In genomic region chr1:91181261-91181660, GRCm38 (mm10) we compare ENCODE assay signal across 11 mouse cellular contexts. TPM values are rescaled to one million over a fixed set of nuclear protein-coding genes. Genes with fewer than 3 reads are reported as not detected.
DNase-seq lines count a peak whose midpoint lies in the region; ATAC-seq and TF ChIP-seq lines count a peak whose summit lies in the region.
"Had no signal": no experiment of that assay in that cellular context is flagged by ENCODE, and none has a peak within 500 bp of the region (broad histone marks: within the 10 kb centered on the region; RNA-seq: fewer than 3 reads in every experiment).

No protein-coding gene starts in this region.

- no peak for DNase-seq in heart, postnatal 10 days
- peak; percentile 6 for DNase-seq in midbrain, embryonic 14.5 days
- DNase-seq in midbrain, embryonic 10.5 days (ENCODE audit: low spot score), result no peak
- peak; percentile 24 for DNase-seq in limb, embryonic 10.5 days (ENCODE audit: low spot score)
- peak; percentile 39 for DNase-seq in stomach, postnatal 0 days (ENCODE audit: low spot score)
- DNase-seq in ovary, postnatal 10 days (ENCODE audit: low spot score), result no peak
- DNase-seq: retina, postnatal 1 day had no signal

- no peak overlapping the region for H3K9ac ChIP-seq in heart, embryonic 12.5 days
- no peak overlapping the region for H3K9ac ChIP-seq in midbrain, embryonic 14.5 days (replicated peaks; ENCODE audit: low read length)
- no peak overlapping the region for H3K9ac ChIP-seq in stomach, postnatal 0 days (ENCODE audit: low read length)
- no peak overlapping the region for H3K9ac ChIP-seq in forebrain, embryonic 15.5 days (replicated peaks)

- H3K4me1 ChIP-seq in heart, embryonic 12.5 days (replicated peaks), result peaks cover 42% of the 10 kb centered on the region
- H3K4me1 ChIP-seq in midbrain, embryonic 14.5 days (ENCODE audit: control insufficient read depth, insufficient read depth, low read length), result 0 out of 2 replicates have a peak, but pooled peaks cover 8% of the 10 kb centered on the region
- H3K4me1 ChIP-seq in midbrain, embryonic 10.5 days, result peaks cover 33% of the 10 kb centered on the region
- H3K4me1 ChIP-seq in limb, embryonic 10.5 days, result peaks cover 13% of the 10 kb centered on the region
- H3K4me1 ChIP-seq in stomach, postnatal 0 days (replicated peaks; ENCODE audit: control insufficient read depth, insufficient read depth), result peaks cover 12% of the 10 kb centered on the region
- peaks cover 10% of the 10 kb centered on the region for H3K4me1 ChIP-seq in forebrain, embryonic 15.5 days

- H3K27me3 ChIP-seq in heart, embryonic 12.5 days (replicated peaks), result 0 out of 2 replicates have a peak, but pooled peaks cover 7% of the 10 kb centered on the region
- H3K27me3 ChIP-seq in midbrain, embryonic 14.5 days (ENCODE audit: control insufficient read depth, insufficient read depth, low read length), result peaks cover 3% of the 10 kb centered on the region; the same call in 1 of the 2 replicates
- peaks cover 51% of the 10 kb centered on the region for H3K27me3 ChIP-seq in midbrain, embryonic 10.5 days (ENCODE audit: low read depth, poor library complexity, severe bottlenecking)
- peaks cover 47% of the 10 kb centered on the region for H3K27me3 ChIP-seq in limb, embryonic 10.5 days (ENCODE audit: low read depth, poor library complexity, severe bottlenecking)
- no peaks in the 10 kb centered on the region for H3K27me3 ChIP-seq in stomach, postnatal 0 days (ENCODE audit: control insufficient read depth, insufficient read depth, low read length)
- H3K27me3 ChIP-seq in forebrain, embryonic 15.5 days, result peaks cover 21% of the 10 kb centered on the region

- no peaks in the 10 kb centered on the region for H3K36me3 ChIP-seq in heart, embryonic 12.5 days
- H3K36me3 ChIP-seq in midbrain, embryonic 14.5 days (ENCODE audit: control insufficient read depth, insufficient read depth, low read length), result no peaks in the 10 kb centered on the region
- no peaks in the 10 kb centered on the region for H3K36me3 ChIP-seq in midbrain, embryonic 10.5 days
- no peaks in the 10 kb centered on the region for H3K36me3 ChIP-seq in limb, embryonic 10.5 days
- H3K36me3 ChIP-seq in stomach, postnatal 0 days (ENCODE audit: control insufficient read depth, insufficient read depth, low read length), result no peaks in the 10 kb centered on the region
- no peaks in the 10 kb centered on the region for H3K36me3 ChIP-seq in forebrain, embryonic 15.5 days

- no peak for TF ChIP-seq EP300 in stomach, postnatal 0 days (optimal IDR thresholded peaks at IDR 0.05)

- TF ChIP-seq CTCF in stomach, postnatal 0 days (IDR thresholded peaks at IDR 0.05; ENCODE audit: low read depth), result no peak

- H3K27ac ChIP-seq in heart, embryonic 12.5 days (ENCODE audit: poor library complexity, severe bottlenecking), result no peak overlapping the region
- H3K27ac ChIP-seq in midbrain, embryonic 14.5 days (replicated peaks; ENCODE audit: low read depth, low read length), result no peak overlapping the region
- no peak overlapping the region for H3K27ac ChIP-seq in midbrain, embryonic 10.5 days (replicated peaks)
- H3K27ac ChIP-seq in limb, embryonic 10.5 days, result no peak overlapping the region
- H3K27ac ChIP-seq in stomach, postnatal 0 days (replicated peaks), result peak overlapping the region; percentile 49; the same call in 1 of the 2 replicates
- H3K27ac ChIP-seq in forebrain, embryonic 15.5 days (replicated peaks), result no peak overlapping the region
- H3K27ac ChIP-seq: macrophage had no signal

- H3K4me3 ChIP-seq in heart, embryonic 12.5 days, result no peak overlapping the region
- no peak overlapping the region for H3K4me3 ChIP-seq in midbrain, embryonic 14.5 days (replicated peaks; ENCODE audit: low read depth, low read length)
- H3K4me3 ChIP-seq in midbrain, embryonic 10.5 days, result no peak overlapping the region
- H3K4me3 ChIP-seq in limb, embryonic 10.5 days, result no peak overlapping the region
- H3K4me3 ChIP-seq in stomach, postnatal 0 days (ENCODE audit: low read depth, low read length), result no peak overlapping the region; the same call in 1 of the 2 replicates
- no peak overlapping the region for H3K4me3 ChIP-seq in forebrain, embryonic 15.5 days
- H3K4me3 ChIP-seq: erythroblast, embryonic 14.5 days had no signal

- H3K4me2 ChIP-seq in heart, embryonic 12.5 days, result peak overlapping the region; percentile 83
- no peak overlapping the region for H3K4me2 ChIP-seq in midbrain, embryonic 14.5 days (ENCODE audit: low read length)
- peak overlapping the region; percentile 79 for H3K4me2 ChIP-seq in stomach, postnatal 0 days (replicated peaks; ENCODE audit: low read depth)
- no peak overlapping the region for H3K4me2 ChIP-seq in forebrain, embryonic 15.5 days (replicated peaks)

- no peak for ATAC-seq in heart, embryonic 12.5 days (ENCODE audit: insufficient number of reproducible peaks, low FRiP score)
- no peak for ATAC-seq in midbrain, embryonic 14.5 days (ENCODE audit: low FRiP score, low TSS enrichment)
- ATAC-seq in stomach, postnatal 0 days (ENCODE audit: low FRiP score, low TSS enrichment), result peak; percentile 78
- no peak for ATAC-seq in forebrain, embryonic 15.5 days (replicated peaks)

- 55% methylated on average over 5 of the region's 5 CpGs for WGBS in heart, embryonic 12.5 days
- 59% methylated on average over 5 of the region's 5 CpGs for WGBS in midbrain, embryonic 14.5 days
- WGBS in midbrain, embryonic 10.5 days, result 60% methylated on average over 5 of the region's 5 CpGs
- 84% methylated on average over 5 of the region's 5 CpGs for WGBS in limb, embryonic 10.5 days
- 24% methylated on average over 5 of the region's 5 CpGs for WGBS in stomach, postnatal 0 days
- WGBS in forebrain, embryonic 15.5 days, result 62% methylated on average over 5 of the region's 5 CpGs

- intact Hi-C loops in heart, postnatal 10 days (cut with DNase I), result loop anchor here (5.0 kb wide), 1 partner anchor 209 kb away; no protein-coding TSS in a partner anchor

- H3K9me3 ChIP-seq in heart, embryonic 12.5 days (replicated peaks), result peaks cover 2% of the 10 kb centered on the region; the same call in 1 of the 2 replicates
- no peaks in the 10 kb centered on the region for H3K9me3 ChIP-seq in midbrain, embryonic 14.5 days (ENCODE audit: control insufficient read depth, low read length)
- no peaks in the 10 kb centered on the region for H3K9me3 ChIP-seq in midbrain, embryonic 10.5 days (replicated peaks)
- no peaks in the 10 kb centered on the region for H3K9me3 ChIP-seq in limb, embryonic 10.5 days (replicated peaks)
- no peaks in the 10 kb centered on the region for H3K9me3 ChIP-seq in stomach, postnatal 0 days (ENCODE audit: control insufficient read depth, low read length)
- H3K9me3 ChIP-seq in forebrain, embryonic 15.5 days, result no peaks in the 10 kb centered on the region

RNA-seq across cellular contexts. Expression of gene Ramp1, which starts 1.6 kb away (rescaled TPM):
- polyA plus RNA-seq in heart, embryonic 12.5 days (2016; fragmentation: Nextera tagmentation; extraction: Ambion mirVana), result 20.2 and 20.9 TPM in 2 replicates
- 10 to 100 TPM; 20.0 to 20.2 TPM for total RNA-seq in heart, postnatal 10 days (2021)
- 2.6 and 7.4 TPM in 2 replicates for polyA plus RNA-seq in midbrain, embryonic 14.5 days (2014; fragmentation: Nextera tagmentation; extraction: Ambion mirVana)
- polyA plus RNA-seq in midbrain, embryonic 10.5 days (2016; fragmentation: Nextera tagmentation; extraction: Ambion mirVana), result 0.47 and 0.48 TPM in 2 replicates
- 0.16 and 0.23 TPM in 2 replicates for polyA plus RNA-seq in limb, embryonic 10.5 days (2016; fragmentation: Nextera tagmentation; extraction: Ambion mirVana)
- 10.5 and 11.5 TPM in 2 replicates for polyA plus RNA-seq in stomach, postnatal 0 days (2015; fragmentation: Nextera tagmentation; extraction: Ambion mirVana)
- 3.2 and 3.3 TPM in 2 replicates for polyA plus RNA-seq in forebrain, embryonic 15.5 days (2015; fragmentation: Nextera tagmentation; extraction: Ambion mirVana)

RNA-seq across cellular contexts. Expression of gene Rbm44, which starts 36.4 kb away (rescaled TPM):
- 2.1 and 2.7 TPM in 2 replicates for polyA plus RNA-seq in heart, embryonic 12.5 days (2016; fragmentation: Nextera tagmentation; extraction: Ambion mirVana)
- total RNA-seq in heart, postnatal 10 days (2021), result under 1 TPM; 0.45 to 0.50 TPM
- polyA plus RNA-seq in midbrain, embryonic 14.5 days (2014; fragmentation: Nextera tagmentation; extraction: Ambion mirVana), result 0.57 TPM in 1 of 2 replicates, not detected in the other
- 0.36 and 0.51 TPM in 2 replicates for polyA plus RNA-seq in midbrain, embryonic 10.5 days (2016; fragmentation: Nextera tagmentation; extraction: Ambion mirVana)
- 0.53 and 0.68 TPM in 2 replicates for polyA plus RNA-seq in limb, embryonic 10.5 days (2016; fragmentation: Nextera tagmentation; extraction: Ambion mirVana)
- polyA plus RNA-seq in stomach, postnatal 0 days (2015; fragmentation: Nextera tagmentation; extraction: Ambion mirVana), result 0.15 and 0.24 TPM in 2 replicates
- polyA plus RNA-seq in forebrain, embryonic 15.5 days (2015; fragmentation: Nextera tagmentation; extraction: Ambion mirVana), result 0.14 and 0.17 TPM in 2 replicates
- polyA plus RNA-seq: erythroblast, embryonic 14.5 days had no signal

Comparison
In these comparisons a context has a peak if more than half of its experiments do, and no peak if none do; other contexts are left out.
1. DNase-seq: peak in midbrain, embryonic 14.5 days (single experiment), limb, embryonic 10.5 days (single experiment) and stomach, postnatal 0 days (single experiment); none in heart, postnatal 10 days (0 of 2), midbrain, embryonic 10.5 days (single experiment) and ovary, postnatal 10 days (single experiment).
2. H3K4me2 ChIP-seq: peak in heart, embryonic 12.5 days (single experiment) and stomach, postnatal 0 days (single experiment); none in midbrain, embryonic 14.5 days (single experiment) and forebrain, embryonic 15.5 days (single experiment).